Mouse (Mus musculus): ENCODE data around the gene Ppm1e. TPM values are rescaled to one million over a fixed set of nuclear protein-coding genes. Genes with fewer than 3 reads are reported as not detected.

The Ppm1e gene
- total RNA-seq, 1 experiment: 0.54 TPM

GRCm38 (mm10) chr11:87318956-87319708, 39.7 kb downstream of the Ppm1e start:
- in situ Hi-C loops (cut with MboI; ENCODE audit: low sequenced_read_pairs in 2 of 2, unreplicated experiment in 2 of 2): no loop called here
- no peaks in the 10 kb centered on the region for H3K36me3 ChIP-seq (ENCODE audit: control insufficient read depth, insufficient read depth, low read length, poor library complexity, severe bottlenecking)
- no peaks in the 10 kb centered on the region for H3K9me3 ChIP-seq (ENCODE audit: control insufficient read depth, insufficient read depth, low read depth, low read length)
- TF ChIP-seq ZNF384 (IDR thresholded peaks at IDR 0.05; ENCODE audit: low read depth, low read length) (no peak), HCFC1 (IDR thresholded peaks at IDR 0.05; ENCODE audit: borderline replicate concordance, insufficient read depth, low read length) (no peak), ZC3H11A (IDR thresholded peaks at IDR 0.05; ENCODE audit: borderline replicate concordance, low read depth, low read length) (no peak), CHD2 (IDR thresholded peaks at IDR 0.05; ENCODE audit: low read depth, low read length) (no peak), MAFK (IDR thresholded peaks at IDR 0.05; ENCODE audit: insufficient read depth, low read depth, low read length) (no peak)
- no peak overlapping the region for H3K27ac ChIP-seq (ENCODE audit: insufficient read depth, low read depth, low read length, poor library complexity, severe bottlenecking)
- H3K4me3 ChIP-seq (ENCODE audit: insufficient read depth in 1 of 2, low read depth in 1 of 2, low read length in 2 of 2, poor library complexity in 1 of 2, severe bottlenecking in 1 of 2): no peak overlapping the region
- no peak overlapping the region for H3K9ac ChIP-seq (ENCODE audit: insufficient read depth, low read depth, low read length, poor library complexity, severe bottlenecking)
- DNase-seq (ENCODE audit: low read depth, low spot score): no peak
- no peaks in the 10 kb centered on the region for H3K4me1 ChIP-seq (ENCODE audit: control insufficient read depth in 2 of 2, insufficient read depth in 2 of 2, low read length in 2 of 2, poor library complexity in 1 of 2)

GRCm38 (mm10) chr11:87313533-87313932, 45.3 kb downstream of the Ppm1e start:
- TF ChIP-seq ZC3H11A (IDR thresholded peaks at IDR 0.05; ENCODE audit: borderline replicate concordance, low read depth, low read length) (no peak), CHD2 (IDR thresholded peaks at IDR 0.05; ENCODE audit: low read depth, low read length) (no peak), ZNF384 (IDR thresholded peaks at IDR 0.05; ENCODE audit: low read depth, low read length) (no peak), HCFC1 (IDR thresholded peaks at IDR 0.05; ENCODE audit: borderline replicate concordance, insufficient read depth, low read length) (no peak), MAFK (IDR thresholded peaks at IDR 0.05; ENCODE audit: insufficient read depth, low read depth, low read length) (no peak)
- Histone ChIP-seq H3K9me3 (ENCODE audit: control insufficient read depth, insufficient read depth, low read depth, low read length) (no peaks in the 10 kb centered on the region), H3K36me3 (ENCODE audit: control insufficient read depth, insufficient read depth, low read length, poor library complexity, severe bottlenecking) (no peaks in the 10 kb centered on the region), H3K9ac (ENCODE audit: insufficient read depth, low read depth, low read length, poor library complexity, severe bottlenecking) (no peak overlapping the region), H3K4me1 (ENCODE audit: control insufficient read depth in 2 of 2, insufficient read depth in 2 of 2, low read length in 2 of 2, poor library complexity in 1 of 2) (no peaks in the 10 kb centered on the region), H3K4me3 (ENCODE audit: insufficient read depth in 1 of 2, low read depth in 1 of 2, low read length in 2 of 2, poor library complexity in 1 of 2, severe bottlenecking in 1 of 2) (no peak overlapping the region), H3K27ac (ENCODE audit: insufficient read depth, low read depth, low read length, poor library complexity, severe bottlenecking) (no peak overlapping the region)
- in situ Hi-C loops (cut with MboI; ENCODE audit: low sequenced_read_pairs in 2 of 2, unreplicated experiment in 2 of 2): no loop called here
- no peak for DNase-seq (ENCODE audit: low read depth, low spot score)

DNA sequence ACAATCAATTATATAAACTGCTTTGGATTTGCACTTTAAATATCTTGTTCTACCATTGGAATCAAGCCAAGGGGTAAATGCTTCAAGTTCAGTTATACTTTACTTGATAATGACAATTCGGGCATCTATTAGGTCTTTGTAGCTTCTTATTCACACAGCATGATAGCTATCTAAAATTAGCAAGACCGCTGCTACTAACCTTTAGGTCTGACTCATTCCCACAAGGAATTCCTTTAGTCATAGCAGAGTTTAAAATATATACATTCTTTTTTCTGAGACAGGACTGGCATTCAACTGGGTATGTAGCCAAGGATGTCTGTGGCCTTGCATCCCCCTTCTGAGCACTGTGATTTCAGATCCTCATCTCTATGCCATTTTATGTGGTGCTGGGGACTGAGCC, 48.5 kb downstream of the Ppm1e start:
- TF ChIP-seq HCFC1 (IDR thresholded peaks at IDR 0.05; ENCODE audit: borderline replicate concordance, insufficient read depth, low read length): no peak
- TF ChIP-seq MAFK (IDR thresholded peaks at IDR 0.05; ENCODE audit: insufficient read depth, low read depth, low read length): no peak
- no peak for TF ChIP-seq ZNF384 (IDR thresholded peaks at IDR 0.05; ENCODE audit: low read depth, low read length)
- TF ChIP-seq ZC3H11A (IDR thresholded peaks at IDR 0.05; ENCODE audit: borderline replicate concordance, low read depth, low read length): no peak
- TF ChIP-seq CHD2 (IDR thresholded peaks at IDR 0.05; ENCODE audit: low read depth, low read length): no peak
- H3K9ac ChIP-seq (ENCODE audit: insufficient read depth, low read depth, low read length, poor library complexity, severe bottlenecking): no peak overlapping the region
- no peak overlapping the region for H3K27ac ChIP-seq (ENCODE audit: insufficient read depth, low read depth, low read length, poor library complexity, severe bottlenecking)
- H3K9me3 ChIP-seq (ENCODE audit: control insufficient read depth, insufficient read depth, low read depth, low read length): no peaks in the 10 kb centered on the region
- in situ Hi-C loops (cut with MboI; ENCODE audit: low sequenced_read_pairs in 2 of 2, unreplicated experiment in 2 of 2): no loop called here
- DNase-seq (ENCODE audit: low read depth, low spot score): no peak
- H3K4me1 ChIP-seq (ENCODE audit: control insufficient read depth in 2 of 2, insufficient read depth in 2 of 2, low read length in 2 of 2, poor library complexity in 1 of 2): no peaks in the 10 kb centered on the region
- no peak overlapping the region for H3K4me3 ChIP-seq (ENCODE audit: insufficient read depth in 1 of 2, low read depth in 1 of 2, low read length in 2 of 2, poor library complexity in 1 of 2, severe bottlenecking in 1 of 2)
- no peaks in the 10 kb centered on the region for H3K36me3 ChIP-seq (ENCODE audit: control insufficient read depth, insufficient read depth, low read length, poor library complexity, severe bottlenecking)

DNA sequence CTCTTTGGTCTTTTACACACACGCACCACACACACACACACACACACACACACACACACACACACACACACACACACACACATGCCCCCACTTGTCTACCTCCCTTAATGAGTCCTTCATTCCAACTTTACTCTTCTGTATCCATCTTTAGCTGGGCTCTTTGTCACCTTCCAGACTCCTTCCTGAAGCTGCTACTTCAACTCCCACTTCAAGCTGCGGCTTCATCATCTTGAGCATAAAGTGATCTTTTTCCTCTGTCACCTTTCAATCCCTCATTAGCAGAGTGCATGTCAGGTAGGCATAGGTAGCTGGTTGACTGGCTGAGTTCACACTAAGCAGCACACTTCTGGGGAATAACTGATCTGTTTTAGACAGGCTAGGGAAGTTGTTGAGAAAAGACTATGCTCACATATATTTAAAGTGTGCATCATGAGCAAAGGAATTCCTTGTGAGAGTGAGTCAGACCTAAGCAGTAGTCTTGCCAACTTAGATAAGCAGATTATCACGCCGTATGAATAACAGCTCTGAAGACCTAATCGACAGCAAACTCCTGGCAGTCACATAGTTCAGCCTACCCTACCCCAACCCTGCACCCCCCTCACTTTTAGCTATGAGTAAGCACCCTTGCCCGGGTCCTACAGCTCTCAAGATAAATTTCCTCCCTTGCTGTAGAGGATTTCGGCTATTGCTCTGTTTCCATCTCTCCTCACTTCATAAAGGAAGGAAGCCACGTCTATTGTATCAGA, 49.3 kb downstream of the Ppm1e start:
- Histone ChIP-seq H3K4me1 (ENCODE audit: control insufficient read depth in 2 of 2, insufficient read depth in 2 of 2, low read length in 2 of 2, poor library complexity in 1 of 2) (no peaks in the 10 kb centered on the region), H3K36me3 (ENCODE audit: control insufficient read depth, insufficient read depth, low read length, poor library complexity, severe bottlenecking) (no peaks in the 10 kb centered on the region), H3K9me3 (ENCODE audit: control insufficient read depth, insufficient read depth, low read depth, low read length) (no peaks in the 10 kb centered on the region), H3K9ac (ENCODE audit: insufficient read depth, low read depth, low read length, poor library complexity, severe bottlenecking) (no peak overlapping the region), H3K27ac (ENCODE audit: insufficient read depth, low read depth, low read length, poor library complexity, severe bottlenecking) (no peak overlapping the region), H3K4me3 (ENCODE audit: insufficient read depth in 1 of 2, low read depth in 1 of 2, low read length in 2 of 2, poor library complexity in 1 of 2, severe bottlenecking in 1 of 2) (no peak overlapping the region)
- in situ Hi-C loops (cut with MboI; ENCODE audit: low sequenced_read_pairs in 2 of 2, unreplicated experiment in 2 of 2): no loop called here
- DNase-seq (ENCODE audit: low read depth, low spot score): no peak
- no peak for TF ChIP-seq HCFC1 (IDR thresholded peaks at IDR 0.05; ENCODE audit: borderline replicate concordance, insufficient read depth, low read length)
- TF ChIP-seq ZC3H11A (IDR thresholded peaks at IDR 0.05; ENCODE audit: borderline replicate concordance, low read depth, low read length): no peak
- TF ChIP-seq CHD2 (IDR thresholded peaks at IDR 0.05; ENCODE audit: low read depth, low read length): no peak
- TF ChIP-seq MAFK (IDR thresholded peaks at IDR 0.05; ENCODE audit: insufficient read depth, low read depth, low read length): no peak
- no peak for TF ChIP-seq ZNF384 (IDR thresholded peaks at IDR 0.05; ENCODE audit: low read depth, low read length)

Measured in ES-E14 (cell line).